Mouse (Mus musculus): ENCODE data around the gene Gm9857. TPM values are rescaled to one million over a fixed set of nuclear protein-coding genes. Genes with fewer than 3 reads are reported as not detected.

Gm9857 gene
- polyA plus RNA-seq, 1 experiment = not detected

- peak within 1 kb of the TSS; percentile 34 for H3K4me3 ChIP-seq (ENCODE audit: insufficient read depth, low read depth, low read length)
- 0 out of 2 replicates have a peak within 1 kb of the TSS, but pooled peaks have one; percentile 3 for H3K27ac ChIP-seq (ENCODE audit: insufficient read depth, low read depth, low read length)
- H3K4me1 ChIP-seq (ENCODE audit: control insufficient read depth, insufficient read depth, low read length) = peaks cover 5% of the 10 kb centered on the region; the same call in 1 of the 2 replicates
- 79% methylated on average over 5 of the region's 5 CpGs for WGBS
- TF ChIP-seq CTCF (IDR thresholded peaks at IDR 0.05; ENCODE audit: insufficient read depth, low read depth, low read length) (no peak), POLR2A (IDR thresholded peaks at IDR 0.05; ENCODE audit: insufficient read depth, low read depth, low read length) (no peak)
Measured at GRCm38 (mm10) chr3:108939573-108939972, 672 bp downstream of the Gm9857 start, which contains the start of gene Henmt1. Gene Henmt1, plus strand, starts transcription at chr3:108939873.

DNA sequence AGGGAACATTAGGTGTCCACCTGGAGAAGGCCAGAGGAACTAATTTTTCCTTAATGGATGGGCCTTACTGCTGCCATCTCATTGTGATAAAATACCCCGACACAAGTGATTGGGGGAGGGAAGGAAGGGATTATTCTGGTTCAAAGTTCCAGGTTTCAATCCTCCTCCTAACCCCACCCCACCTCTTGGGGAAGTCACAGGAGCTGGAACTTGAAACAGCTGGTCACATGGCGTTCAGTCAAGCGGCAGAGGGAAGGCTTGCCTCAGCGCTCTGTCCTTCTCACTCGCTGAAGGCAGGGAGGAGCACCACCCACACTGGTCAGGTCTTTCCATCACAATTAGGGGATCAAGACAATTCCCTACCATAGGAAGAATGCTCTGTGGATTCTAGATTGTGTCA is 1.6 kb downstream of the Gm9857 start:
- WGBS = 91% methylated on average over 5 of the region's 5 CpGs
- Histone ChIP-seq H3K27ac (ENCODE audit: insufficient read depth, low read depth, low read length) (no peak overlapping the region), H3K4me1 (ENCODE audit: control insufficient read depth, insufficient read depth, low read length) (peaks cover 5% of the 10 kb centered on the region; the same call in 1 of the 2 replicates), H3K4me3 (ENCODE audit: insufficient read depth, low read depth, low read length) (no peak overlapping the region)
- TF ChIP-seq POLR2A (IDR thresholded peaks at IDR 0.05; ENCODE audit: insufficient read depth, low read depth, low read length) (no peak), CTCF (IDR thresholded peaks at IDR 0.05; ENCODE audit: insufficient read depth, low read depth, low read length) (no peak)

GRCm38 (mm10) chr3:108933557-108933956 is 6.7 kb downstream of the Gm9857 start:
- Histone ChIP-seq H3K4me3 (ENCODE audit: insufficient read depth, low read depth, low read length) (no peak overlapping the region), H3K27ac (ENCODE audit: insufficient read depth, low read depth, low read length) (no peak overlapping the region), H3K4me1 (ENCODE audit: control insufficient read depth, insufficient read depth, low read length) (no peaks in the 10 kb centered on the region)
- WGBS = 97% methylated on average over 6 of the region's 6 CpGs
- TF ChIP-seq CTCF (IDR thresholded peaks at IDR 0.05; ENCODE audit: insufficient read depth, low read depth, low read length) (no peak), POLR2A (IDR thresholded peaks at IDR 0.05; ENCODE audit: insufficient read depth, low read depth, low read length) (no peak)

DNA sequence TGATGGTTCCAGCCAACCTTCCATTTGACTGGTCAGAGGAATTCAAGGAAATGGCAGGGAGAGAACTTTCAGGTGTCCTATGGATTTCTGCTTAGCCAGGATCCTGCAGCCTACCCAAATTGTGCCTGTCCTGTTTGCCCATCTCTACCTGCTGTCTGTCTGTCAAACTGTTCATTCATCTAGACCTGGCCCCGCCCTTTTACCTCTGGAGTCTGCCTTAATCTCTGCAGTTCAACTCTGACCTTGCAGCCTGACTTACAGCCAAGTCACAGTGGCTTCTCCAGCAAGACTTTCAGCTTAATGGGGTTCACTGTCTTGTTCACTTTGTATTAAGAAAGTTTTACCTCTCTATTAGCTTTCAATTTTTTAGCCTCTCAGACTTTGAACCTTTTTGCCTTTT is 13.9 kb downstream of the Gm9857 start:
- TF ChIP-seq CTCF (IDR thresholded peaks at IDR 0.05; ENCODE audit: insufficient read depth, low read depth, low read length) (no peak), POLR2A (IDR thresholded peaks at IDR 0.05; ENCODE audit: insufficient read depth, low read depth, low read length) (no peak)
- Histone ChIP-seq H3K27ac (ENCODE audit: insufficient read depth, low read depth, low read length) (no peak overlapping the region), H3K4me3 (ENCODE audit: insufficient read depth, low read depth, low read length) (no peak overlapping the region), H3K4me1 (ENCODE audit: control insufficient read depth, insufficient read depth, low read length) (no peaks in the 10 kb centered on the region)
- WGBS = 89% methylated on average over 1 of the region's 1 CpGs

DNA sequence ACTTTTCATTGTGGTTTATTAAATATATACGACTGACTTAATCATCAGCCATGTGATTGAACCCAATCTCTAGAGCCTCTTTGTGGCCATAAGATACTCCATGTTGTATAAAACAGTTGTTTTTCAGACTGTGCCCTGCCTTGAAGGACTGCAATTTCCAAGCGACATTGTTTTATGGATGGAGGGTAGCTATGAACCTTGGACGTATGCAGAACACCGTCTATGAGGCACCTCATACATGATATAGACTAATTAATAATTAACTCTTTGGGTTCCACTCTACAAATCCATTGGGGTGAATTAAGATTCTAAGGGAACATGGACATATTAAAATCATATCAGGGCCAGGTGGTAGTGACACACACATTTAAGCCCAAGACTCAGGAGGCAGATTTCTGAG is 14.6 kb downstream of the Gm9857 start:
- Histone ChIP-seq H3K4me1 (ENCODE audit: control insufficient read depth, insufficient read depth, low read length) (no peaks in the 10 kb centered on the region), H3K4me3 (ENCODE audit: insufficient read depth, low read depth, low read length) (no peak overlapping the region), H3K27ac (ENCODE audit: insufficient read depth, low read depth, low read length) (no peak overlapping the region)
- 92% methylated on average over 4 of the region's 4 CpGs for WGBS
- TF ChIP-seq CTCF (IDR thresholded peaks at IDR 0.05; ENCODE audit: insufficient read depth, low read depth, low read length) (no peak), POLR2A (IDR thresholded peaks at IDR 0.05; ENCODE audit: insufficient read depth, low read depth, low read length) (no peak)

DNA sequence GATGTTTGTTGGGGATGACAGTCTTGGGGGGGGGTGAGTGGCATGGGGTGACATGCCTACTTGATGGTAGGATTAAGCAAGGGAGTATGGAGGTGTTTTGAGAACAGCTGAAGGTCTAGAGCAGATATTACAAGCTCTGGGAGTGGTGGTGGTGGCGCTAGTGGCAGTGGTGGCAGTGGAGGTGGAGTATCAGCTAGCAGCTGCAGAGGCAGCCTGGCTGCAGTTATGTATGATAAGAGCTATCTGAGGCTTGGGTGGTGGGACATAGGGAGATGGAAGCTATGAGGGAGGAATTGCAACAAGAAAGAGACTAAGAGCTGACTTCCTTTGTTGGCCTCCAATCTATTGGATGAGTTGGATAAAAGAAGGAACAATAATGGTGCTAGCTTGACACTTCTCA is 18.4 kb downstream of the Gm9857 start:
- Histone ChIP-seq H3K4me1 (ENCODE audit: control insufficient read depth, insufficient read depth, low read length) (no peaks in the 10 kb centered on the region), H3K4me3 (ENCODE audit: insufficient read depth, low read depth, low read length) (no peak overlapping the region), H3K27ac (ENCODE audit: insufficient read depth, low read depth, low read length) (no peak overlapping the region)
- no peak for TF ChIP-seq POLR2A (IDR thresholded peaks at IDR 0.05; ENCODE audit: insufficient read depth, low read depth, low read length)
- TF ChIP-seq CTCF (IDR thresholded peaks at IDR 0.05; ENCODE audit: insufficient read depth, low read depth, low read length) = no peak
- WGBS = 97% methylated on average over 1 of the region's 1 CpGs

- no peak overlapping the region for H3K4me3 ChIP-seq (ENCODE audit: insufficient read depth, low read depth, low read length)
- no peak overlapping the region for H3K27ac ChIP-seq (ENCODE audit: insufficient read depth, low read depth, low read length)
- H3K4me1 ChIP-seq (ENCODE audit: control insufficient read depth, insufficient read depth, low read length) = no peaks in the 10 kb centered on the region
- 87% methylated on average over 3 of the region's 3 CpGs for WGBS
- TF ChIP-seq CTCF (IDR thresholded peaks at IDR 0.05; ENCODE audit: insufficient read depth, low read depth, low read length) (no peak), POLR2A (IDR thresholded peaks at IDR 0.05; ENCODE audit: insufficient read depth, low read depth, low read length) (no peak)
Measured at GRCm38 (mm10) chr3:108920442-108921070, 19.7 kb downstream of the Gm9857 start.

GRCm38 (mm10) chr3:108918852-108919251 is 21.4 kb downstream of the Gm9857 start:
- H3K27ac ChIP-seq (ENCODE audit: insufficient read depth, low read depth, low read length) = no peak overlapping the region
- no peak overlapping the region for H3K4me3 ChIP-seq (ENCODE audit: insufficient read depth, low read depth, low read length)
- no peaks in the 10 kb centered on the region for H3K4me1 ChIP-seq (ENCODE audit: control insufficient read depth, insufficient read depth, low read length)
- TF ChIP-seq CTCF (IDR thresholded peaks at IDR 0.05; ENCODE audit: insufficient read depth, low read depth, low read length) (no peak), POLR2A (IDR thresholded peaks at IDR 0.05; ENCODE audit: insufficient read depth, low read depth, low read length) (no peak)
- WGBS = 98% methylated on average over 1 of the region's 1 CpGs

DNA sequence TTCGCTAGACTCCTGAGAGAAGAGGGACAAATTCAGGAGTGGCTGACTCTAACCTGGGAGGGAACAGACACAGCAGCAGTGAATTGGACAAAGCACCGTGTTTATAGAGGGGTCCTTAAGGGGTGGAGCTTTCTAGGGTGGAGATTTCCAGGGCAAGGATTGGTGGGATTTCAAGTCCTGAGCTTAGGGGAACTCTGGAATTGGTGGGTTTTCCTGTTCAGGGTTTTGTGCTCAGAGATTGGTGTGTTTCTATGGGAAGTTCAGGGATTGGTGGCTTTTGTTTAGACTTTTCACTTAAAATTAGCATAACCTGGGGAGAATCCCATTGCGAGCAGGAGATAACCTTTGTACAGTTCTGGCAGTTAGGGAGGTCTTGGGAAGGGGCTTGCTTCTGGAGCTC is 22.3 kb downstream of the Gm9857 start:
- Histone ChIP-seq H3K4me1 (ENCODE audit: control insufficient read depth, insufficient read depth, low read length) (no peaks in the 10 kb centered on the region), H3K4me3 (ENCODE audit: insufficient read depth, low read depth, low read length) (no peak overlapping the region), H3K27ac (ENCODE audit: insufficient read depth, low read depth, low read length) (no peak overlapping the region)
- TF ChIP-seq CTCF (IDR thresholded peaks at IDR 0.05; ENCODE audit: insufficient read depth, low read depth, low read length) = no peak
- TF ChIP-seq POLR2A (IDR thresholded peaks at IDR 0.05; ENCODE audit: insufficient read depth, low read depth, low read length) = no peak
- WGBS = 54% methylated on average over 3 of the region's 3 CpGs

Measured in olfactory bulb, adult 2 months (tissue).